Mouse (Mus musculus) bone marrow macrophage, adult 2 months (primary cell): ENCODE measurements around the gene Mybph.

Experiments
- CTCF ChIP-seq: IDR thresholded peaks from 2 replicates; pipeline ENCODE4 v1.5.1; 2012; ENCODE audit warnings: low read depth, mild to moderate bottlenecking, low read length, moderate library complexity
- POLR2A ChIP-seq: IDR thresholded peaks from 2 replicates; pipeline ENCODE4 v1.6.1; 2012; ENCODE audit warnings: mild to moderate bottlenecking, low read depth, low read length, borderline replicate concordance

- TF ChIP-seq POLR2A (no peak), CTCF (no peak)
These were observed 41.5 kb downstream of the Mybph start for GRCm38 (mm10) chr1:134234455-134235390.
